ENCODE assay signal across 16 mouse cellular contexts in the genomic region with DNA sequence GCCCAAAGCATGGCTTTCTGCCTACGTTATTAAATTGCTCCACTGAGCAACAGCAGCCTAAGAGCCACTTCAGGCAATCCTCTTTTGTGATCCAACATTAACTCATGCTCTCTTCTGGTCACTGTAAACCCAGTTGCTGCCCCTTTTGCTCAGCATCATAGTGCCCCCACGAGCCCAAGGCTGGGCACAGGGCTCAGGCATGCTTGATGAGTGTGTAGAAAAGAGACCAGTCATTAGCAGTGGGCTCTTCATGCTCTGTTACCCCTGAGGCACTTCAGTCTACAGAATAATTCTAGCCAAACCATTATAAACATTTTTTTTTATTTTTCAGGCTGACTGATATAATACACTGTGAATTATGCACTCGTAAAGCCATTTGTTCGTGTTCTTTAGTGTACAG.
DNase-seq lines count a peak whose midpoint lies in the region; ATAC-seq and TF ChIP-seq lines count a peak whose summit lies in the region.
"Had no signal": no experiment of that assay in that cellular context is flagged by ENCODE, and none has a peak within 500 bp of the region (broad histone marks: within the 10 kb centered on the region; RNA-seq: fewer than 3 reads in every experiment).

No protein-coding gene starts in this region.

- 63% methylated on average over 4 of the region's 4 CpGs for WGBS in limb, embryonic 13.5 days
- 91% methylated on average over 4 of the region's 4 CpGs for WGBS in limb, embryonic 10.5 days
- 34% methylated on average over 4 of the region's 4 CpGs for WGBS in hindbrain, postnatal 0 days
- WGBS in neural tube, embryonic 15.5 days, result 56% methylated on average over 4 of the region's 4 CpGs

- TF ChIP-seq CTCF in hindbrain, postnatal 0 days (IDR thresholded peaks at IDR 0.05; ENCODE audit: low read depth), result peak; percentile 7; the same call in 1 of the 2 replicates

- DNase-seq in cerebellum, postnatal 10 days, result peak; percentile 14 to 29
- no peak for DNase-seq in cerebellum, adult 9-11 months
- DNase-seq in limb, embryonic 10.5 days (ENCODE audit: low spot score), result no peak
- peak; percentile 28 for DNase-seq in hindbrain, postnatal 0 days (ENCODE audit: low spot score)
- no peak for DNase-seq in spleen, postnatal 4 days (ENCODE audit: low spot score in 2 of 2)
- no peak for DNase-seq in adrenal gland, adult (ENCODE audit: inconsistent age in 2 of 2, low spot score in 1 of 2)
- DNase-seq: cerebellum, adult 18-20 months; embryo, embryonic 11 days; kidney, adult 2 months; right cerebral cortex, postnatal 4 days; thymus, postnatal 36 days had no signal

- no peaks in the 10 kb centered on the region for H3K36me3 ChIP-seq in limb, embryonic 13.5 days
- no peaks in the 10 kb centered on the region for H3K36me3 ChIP-seq in limb, embryonic 10.5 days
- no peaks in the 10 kb centered on the region for H3K36me3 ChIP-seq in hindbrain, postnatal 0 days (ENCODE audit: insufficient read depth, low read length)
- no peaks in the 10 kb centered on the region for H3K36me3 ChIP-seq in neural tube, embryonic 15.5 days
- H3K36me3 ChIP-seq: heart, embryonic 10.5 days; liver, embryonic 15.5 days had no signal

- H3K4me2 ChIP-seq in limb, embryonic 13.5 days (replicated peaks), result no peak overlapping the region
- H3K4me2 ChIP-seq in hindbrain, postnatal 0 days (ENCODE audit: low read depth, low read length), result no peak overlapping the region
- no peak overlapping the region for H3K4me2 ChIP-seq in neural tube, embryonic 15.5 days
- H3K4me2 ChIP-seq: liver, embryonic 15.5 days had no signal

- H3K9ac ChIP-seq in limb, embryonic 13.5 days, result no peak overlapping the region
- H3K9ac ChIP-seq in hindbrain, postnatal 0 days (replicated peaks; ENCODE audit: low read length), result no peak overlapping the region
- no peak overlapping the region for H3K9ac ChIP-seq in neural tube, embryonic 15.5 days (replicated peaks)
- H3K9ac ChIP-seq: liver, embryonic 15.5 days had no signal

- no peak overlapping the region for H3K4me3 ChIP-seq in limb, embryonic 13.5 days
- H3K4me3 ChIP-seq in limb, embryonic 10.5 days, result no peak overlapping the region
- H3K4me3 ChIP-seq in hindbrain, postnatal 0 days (ENCODE audit: low read length), result no peak overlapping the region
- H3K4me3 ChIP-seq in neural tube, embryonic 15.5 days (replicated peaks), result no peak overlapping the region
- H3K4me3 ChIP-seq: heart, embryonic 10.5 days; liver, embryonic 15.5 days had no signal

- peaks cover 14% of the 10 kb centered on the region for H3K4me1 ChIP-seq in limb, embryonic 13.5 days
- no peaks in the 10 kb centered on the region for H3K4me1 ChIP-seq in limb, embryonic 10.5 days
- H3K4me1 ChIP-seq in hindbrain, postnatal 0 days (ENCODE audit: insufficient read depth, low read length), result peaks cover 2% of the 10 kb centered on the region; the same call in 1 of the 2 replicates
- peaks cover 4% of the 10 kb centered on the region; the same call in 1 of the 2 replicates for H3K4me1 ChIP-seq in neural tube, embryonic 15.5 days
- H3K4me1 ChIP-seq: liver, embryonic 15.5 days had no signal

- H3K9me3 ChIP-seq in limb, embryonic 13.5 days, result no peaks in the 10 kb centered on the region
- no peaks in the 10 kb centered on the region for H3K9me3 ChIP-seq in limb, embryonic 10.5 days (replicated peaks)
- H3K9me3 ChIP-seq in hindbrain, postnatal 0 days (ENCODE audit: low read length), result no peaks in the 10 kb centered on the region
- no peaks in the 10 kb centered on the region for H3K9me3 ChIP-seq in neural tube, embryonic 15.5 days (replicated peaks)
- H3K9me3 ChIP-seq: heart, embryonic 10.5 days; liver, embryonic 15.5 days had no signal

- peak; percentile 66; the same call in 1 of the 2 replicates for ATAC-seq in limb, embryonic 13.5 days (ENCODE audit: low FRiP score, low read depth)
- ATAC-seq in hindbrain, postnatal 0 days, result 0 out of 2 replicates have a peak, but pooled peaks have one; percentile 47
- peak; percentile 41; the same call in 1 of the 2 replicates for ATAC-seq in neural tube, embryonic 15.5 days (ENCODE audit: low FRiP score)

- no peak overlapping the region for H3K27ac ChIP-seq in limb, embryonic 13.5 days
- no peak overlapping the region for H3K27ac ChIP-seq in limb, embryonic 10.5 days
- H3K27ac ChIP-seq in hindbrain, postnatal 0 days, result no peak overlapping the region
- H3K27ac ChIP-seq in neural tube, embryonic 15.5 days (replicated peaks), result peak overlapping the region; percentile 23; the same call in 1 of the 2 replicates
- H3K27ac ChIP-seq: heart, embryonic 10.5 days; liver, embryonic 15.5 days had no signal

- no peaks in the 10 kb centered on the region for H3K27me3 ChIP-seq in limb, embryonic 13.5 days
- H3K27me3 ChIP-seq in limb, embryonic 10.5 days (ENCODE audit: low read depth, poor library complexity, severe bottlenecking), result no peaks in the 10 kb centered on the region
- no peaks in the 10 kb centered on the region for H3K27me3 ChIP-seq in hindbrain, postnatal 0 days (ENCODE audit: insufficient read depth, low read length)
- H3K27me3 ChIP-seq in neural tube, embryonic 15.5 days (replicated peaks), result no peaks in the 10 kb centered on the region
- H3K27me3 ChIP-seq: CH12.LX; liver, embryonic 15.5 days had no signal

Comparison
In these comparisons a context has a peak if more than half of its experiments do, and no peak if none do; other contexts are left out.
1. DNase-seq: peak in cerebellum, postnatal 10 days (2 of 2) and hindbrain, postnatal 0 days (single experiment); none in cerebellum, adult 9-11 months (single experiment), limb, embryonic 10.5 days (single experiment), spleen, postnatal 4 days (0 of 2) and adrenal gland, adult (0 of 2).
2. Peak in every context shown above with its lines, with median percentiles within 50 percentile points of each other: ATAC-seq.